Mouse (Mus musculus): ENCODE measurements at regions not wholly inside any gene's neighbourhood (a gene's known extent, or its start where the extent isn't known, plus 50 kb on each side); places are given as distances from the start of the nearest gene placed in this dataset.

- intact Hi-C loops (cut with DNase I), result no loop called here
Measured at GRCm38 (mm10) chr13:36807961-36808360, 73.0 kb upstream of the Nrn1 start.

GRCm38 (mm10) chr13:36789360-36789759, 54.4 kb upstream of the Nrn1 start:
- H3K4me3 ChIP-seq, result no peak overlapping the region
- H3K27ac ChIP-seq, result no peak overlapping the region
- DNase-seq, result no peak
- peak; percentile 63 for TF ChIP-seq CTCF (IDR thresholded peaks at IDR 0.05)
- intact Hi-C loops (cut with DNase I), result loop anchor here (5.0 kb wide), 1 partner anchor 523 kb away; no protein-coding TSS in a partner anchor

More at GRCm38 (mm10) chr13:36807961-36808360, 73.0 kb upstream of the Nrn1 start:
- H3K27ac ChIP-seq, result no peak overlapping the region
- H3K4me3 ChIP-seq, result no peak overlapping the region
- DNase-seq, result no peak
- no peak for TF ChIP-seq CTCF (IDR thresholded peaks at IDR 0.05)
